Mouse (Mus musculus): ENCODE results near the gene Ski. TPM values are rescaled to one million over a fixed set of nuclear protein-coding genes. Genes with fewer than 3 reads are reported as not detected.

The Ski gene
- polyA plus RNA-seq, 1 experiment from 2014 or later, result 14.3 TPM

- H3K9me3 ChIP-seq (ENCODE audit: control insufficient read depth, low read length), result no peaks in the 10 kb centered on the region
Measured at GRCm38 (mm10) chr4:155129132-155129917, 93.1 kb downstream of the Ski start.

GRCm38 (mm10) chr4:155128411-155128810, 94.0 kb downstream of the Ski start:
- H3K36me3 ChIP-seq (ENCODE audit: control insufficient read depth, insufficient read depth, low read length), result no peaks in the 10 kb centered on the region
- H3K4me1 ChIP-seq (ENCODE audit: control insufficient read depth, insufficient read depth, low read length), result 0 out of 2 replicates have a peak, but pooled peaks cover 9% of the 10 kb centered on the region
- no peaks in the 10 kb centered on the region for H3K9me3 ChIP-seq (ENCODE audit: control insufficient read depth, low read length)
- H3K27me3 ChIP-seq (ENCODE audit: control insufficient read depth, insufficient read depth, low read length), result no peaks in the 10 kb centered on the region
- H3K27ac ChIP-seq (replicated peaks; ENCODE audit: low read depth, low read length), result no peak overlapping the region
- WGBS, result 94% methylated on average over 15 of the region's 15 CpGs
- DNase-seq (no peak), ATAC-seq (ENCODE audit: low FRiP score, low TSS enrichment) (no peak)
- no peak overlapping the region for H3K4me2 ChIP-seq (ENCODE audit: low read length)
- H3K9ac ChIP-seq (replicated peaks; ENCODE audit: low read length), result no peak overlapping the region
- no peak overlapping the region for H3K4me3 ChIP-seq (replicated peaks; ENCODE audit: low read depth, low read length)

More at GRCm38 (mm10) chr4:155129132-155129917, 93.1 kb downstream of the Ski start:
- Histone ChIP-seq H3K4me2 (ENCODE audit: low read length) (no peak overlapping the region), H3K4me1 (ENCODE audit: control insufficient read depth, insufficient read depth, low read length) (peaks cover 15% of the 10 kb centered on the region; the same call in 1 of the 2 replicates), H3K9ac (replicated peaks; ENCODE audit: low read length) (no peak overlapping the region), H3K36me3 (ENCODE audit: control insufficient read depth, insufficient read depth, low read length) (no peaks in the 10 kb centered on the region), H3K4me3 (replicated peaks; ENCODE audit: low read depth, low read length) (no peak overlapping the region), H3K27ac (replicated peaks; ENCODE audit: low read depth, low read length) (0 out of 2 replicates have a peak overlapping the region, but pooled peaks have one; percentile 26), H3K27me3 (ENCODE audit: control insufficient read depth, insufficient read depth, low read length) (no peaks in the 10 kb centered on the region)
- WGBS, result 94% methylated on average over 10 of the region's 10 CpGs
- DNase-seq (no peak), ATAC-seq (ENCODE audit: low FRiP score, low TSS enrichment) (no peak)

GRCm38 (mm10) chr4:155126602-155127372, 95.6 kb downstream of the Ski start:
- Histone ChIP-seq H3K4me1 (ENCODE audit: control insufficient read depth, insufficient read depth, low read length) (peaks cover 18% of the 10 kb centered on the region), H3K9me3 (ENCODE audit: control insufficient read depth, low read length) (no peaks in the 10 kb centered on the region), H3K27ac (replicated peaks; ENCODE audit: low read depth, low read length) (no peak overlapping the region), H3K4me3 (replicated peaks; ENCODE audit: low read depth, low read length) (no peak overlapping the region), H3K36me3 (ENCODE audit: control insufficient read depth, insufficient read depth, low read length) (no peaks in the 10 kb centered on the region), H3K4me2 (ENCODE audit: low read length) (no peak overlapping the region), H3K27me3 (ENCODE audit: control insufficient read depth, insufficient read depth, low read length) (no peaks in the 10 kb centered on the region), H3K9ac (replicated peaks; ENCODE audit: low read length) (no peak overlapping the region)
- no peak for ATAC-seq (ENCODE audit: low FRiP score, low TSS enrichment)
- DNase-seq, result peak; percentile 48
- WGBS, result 57% methylated on average over 7 of the region's 7 CpGs

GRCm38 (mm10) chr4:155126194-155126593, 96.2 kb downstream of the Ski start:
- ATAC-seq (ENCODE audit: low FRiP score, low TSS enrichment) (no peak), DNase-seq (no peak)
- Histone ChIP-seq H3K4me1 (ENCODE audit: control insufficient read depth, insufficient read depth, low read length) (peaks cover 19% of the 10 kb centered on the region), H3K9ac (replicated peaks; ENCODE audit: low read length) (no peak overlapping the region), H3K4me3 (replicated peaks; ENCODE audit: low read depth, low read length) (no peak overlapping the region), H3K4me2 (ENCODE audit: low read length) (no peak overlapping the region), H3K27ac (replicated peaks; ENCODE audit: low read depth, low read length) (no peak overlapping the region), H3K27me3 (ENCODE audit: control insufficient read depth, insufficient read depth, low read length) (no peaks in the 10 kb centered on the region), H3K9me3 (ENCODE audit: control insufficient read depth, low read length) (no peaks in the 10 kb centered on the region), H3K36me3 (ENCODE audit: control insufficient read depth, insufficient read depth, low read length) (no peaks in the 10 kb centered on the region)
- WGBS, result 91% methylated on average over 5 of the region's 5 CpGs

GRCm38 (mm10) chr4:155125310-155125709, 97.1 kb downstream of the Ski start:
- WGBS, result 67% methylated on average over 7 of the region's 7 CpGs

GRCm38 (mm10) chr4:155123868-155124534, 98.4 kb downstream of the Ski start:
- Histone ChIP-seq H3K27me3 (ENCODE audit: control insufficient read depth, insufficient read depth, low read length) (no peaks in the 10 kb centered on the region), H3K4me2 (ENCODE audit: low read length) (no peak overlapping the region), H3K9ac (replicated peaks; ENCODE audit: low read length) (no peak overlapping the region), H3K36me3 (ENCODE audit: control insufficient read depth, insufficient read depth, low read length) (no peaks in the 10 kb centered on the region), H3K27ac (replicated peaks; ENCODE audit: low read depth, low read length) (no peak overlapping the region), H3K4me1 (ENCODE audit: control insufficient read depth, insufficient read depth, low read length) (peaks cover 19% of the 10 kb centered on the region), H3K9me3 (ENCODE audit: control insufficient read depth, low read length) (no peaks in the 10 kb centered on the region), H3K4me3 (replicated peaks; ENCODE audit: low read depth, low read length) (no peak overlapping the region)
- ATAC-seq (ENCODE audit: low FRiP score, low TSS enrichment), result no peak
- 74% methylated on average over 9 of the region's 9 CpGs for WGBS
- no peak for DNase-seq

More at GRCm38 (mm10) chr4:155125310-155125709, 97.1 kb downstream of the Ski start:
- H3K36me3 ChIP-seq (ENCODE audit: control insufficient read depth, insufficient read depth, low read length), result no peaks in the 10 kb centered on the region
- peaks cover 19% of the 10 kb centered on the region for H3K4me1 ChIP-seq (ENCODE audit: control insufficient read depth, insufficient read depth, low read length)
- no peak overlapping the region for H3K27ac ChIP-seq (replicated peaks; ENCODE audit: low read depth, low read length)
- no peak overlapping the region for H3K4me2 ChIP-seq (ENCODE audit: low read length)
- ATAC-seq (ENCODE audit: low FRiP score, low TSS enrichment) (no peak), DNase-seq (no peak)
- H3K27me3 ChIP-seq (ENCODE audit: control insufficient read depth, insufficient read depth, low read length), result no peaks in the 10 kb centered on the region
- H3K9ac ChIP-seq (replicated peaks; ENCODE audit: low read length), result no peak overlapping the region
- no peaks in the 10 kb centered on the region for H3K9me3 ChIP-seq (ENCODE audit: control insufficient read depth, low read length)
- H3K4me3 ChIP-seq (replicated peaks; ENCODE audit: low read depth, low read length), result no peak overlapping the region

- peak overlapping the region; percentile 58 for H3K27ac ChIP-seq (replicated peaks; ENCODE audit: low read depth, low read length)
- peaks cover 19% of the 10 kb centered on the region for H3K4me1 ChIP-seq (ENCODE audit: control insufficient read depth, insufficient read depth, low read length)
- H3K9me3 ChIP-seq (ENCODE audit: control insufficient read depth, low read length), result no peaks in the 10 kb centered on the region
- DNase-seq (peak; percentile 92), ATAC-seq (ENCODE audit: low FRiP score, low TSS enrichment) (peak; percentile 70; the same call in 1 of the 2 replicates)
- no peaks in the 10 kb centered on the region for H3K27me3 ChIP-seq (ENCODE audit: control insufficient read depth, insufficient read depth, low read length)
- no peak overlapping the region for H3K9ac ChIP-seq (replicated peaks; ENCODE audit: low read length)
- H3K4me3 ChIP-seq (replicated peaks; ENCODE audit: low read depth, low read length), result no peak overlapping the region
- 0 out of 2 replicates have a peak overlapping the region, but pooled peaks have one; percentile 4 for H3K4me2 ChIP-seq (ENCODE audit: low read length)
- WGBS, result 14% methylated on average over 16 of the region's 16 CpGs
- H3K36me3 ChIP-seq (ENCODE audit: control insufficient read depth, insufficient read depth, low read length), result no peaks in the 10 kb centered on the region
Measured at GRCm38 (mm10) chr4:155122444-155123040, 99.8 kb downstream of the Ski start.

GRCm38 (mm10) chr4:155121915-155122443, 100.4 kb downstream of the Ski start:
- Histone ChIP-seq H3K4me2 (ENCODE audit: low read length) (no peak overlapping the region), H3K9ac (replicated peaks; ENCODE audit: low read length) (no peak overlapping the region), H3K27me3 (ENCODE audit: control insufficient read depth, insufficient read depth, low read length) (no peaks in the 10 kb centered on the region), H3K4me1 (ENCODE audit: control insufficient read depth, insufficient read depth, low read length) (peaks cover 16% of the 10 kb centered on the region), H3K27ac (replicated peaks; ENCODE audit: low read depth, low read length) (peak overlapping the region; percentile 58), H3K9me3 (ENCODE audit: control insufficient read depth, low read length) (no peaks in the 10 kb centered on the region), H3K4me3 (replicated peaks; ENCODE audit: low read depth, low read length) (no peak overlapping the region), H3K36me3 (ENCODE audit: control insufficient read depth, insufficient read depth, low read length) (no peaks in the 10 kb centered on the region)
- ATAC-seq (ENCODE audit: low FRiP score, low TSS enrichment) (no peak), DNase-seq (no peak)
- 85% methylated on average over 6 of the region's 6 CpGs for WGBS
